Mouse (Mus musculus): ENCODE measurements at regions not wholly inside any gene's neighbourhood (a gene's known extent, or its start where the extent isn't known, plus 50 kb on each side); places are given as distances from the start of the nearest gene placed in this dataset.

- TF ChIP-seq CTCF (IDR thresholded peaks at IDR 0.05) (no peak), EP300 (IDR thresholded peaks at IDR 0.05) (no peak)
These were observed 258.9 kb upstream of the Cwc22 start for GRCm38 (mm10) chr2:78205125-78205524.

Measured in lung, postnatal 0 days (tissue).